Mouse (Mus musculus): Measurements from ENCODE around the gene Thrb.

Thrb gene

DNA sequence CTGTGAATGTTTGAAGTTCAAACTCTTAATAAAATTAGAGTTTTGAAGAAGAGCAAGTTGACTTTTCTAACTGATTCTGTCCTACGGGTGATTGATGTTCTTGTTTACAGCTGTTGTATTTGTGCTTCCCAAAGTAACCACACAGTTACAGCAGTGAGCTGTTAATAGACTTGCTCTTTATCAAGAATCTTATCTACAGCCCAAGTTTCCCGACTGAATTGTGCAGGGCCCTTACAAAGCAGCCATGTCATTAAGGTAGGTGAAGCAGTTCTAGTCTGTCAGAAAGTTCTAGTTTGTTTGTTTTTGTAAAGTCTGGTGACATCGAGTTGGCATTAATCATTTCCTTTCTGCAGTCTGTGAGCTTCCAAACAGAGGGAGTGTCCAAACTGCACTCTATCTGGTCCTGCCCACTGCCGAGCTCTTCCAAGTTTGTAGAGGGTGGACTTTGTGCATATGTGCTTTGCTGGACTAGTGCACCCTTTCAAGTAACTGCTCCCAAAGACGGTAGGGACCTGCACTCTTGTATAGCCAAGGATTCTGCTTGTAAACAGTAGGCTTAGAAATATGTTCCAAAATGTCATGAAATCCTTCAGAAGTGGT, 124.2 kb downstream of the Thrb start:
- DNase-seq (ENCODE audit: low spot score), result no peak

DNA sequence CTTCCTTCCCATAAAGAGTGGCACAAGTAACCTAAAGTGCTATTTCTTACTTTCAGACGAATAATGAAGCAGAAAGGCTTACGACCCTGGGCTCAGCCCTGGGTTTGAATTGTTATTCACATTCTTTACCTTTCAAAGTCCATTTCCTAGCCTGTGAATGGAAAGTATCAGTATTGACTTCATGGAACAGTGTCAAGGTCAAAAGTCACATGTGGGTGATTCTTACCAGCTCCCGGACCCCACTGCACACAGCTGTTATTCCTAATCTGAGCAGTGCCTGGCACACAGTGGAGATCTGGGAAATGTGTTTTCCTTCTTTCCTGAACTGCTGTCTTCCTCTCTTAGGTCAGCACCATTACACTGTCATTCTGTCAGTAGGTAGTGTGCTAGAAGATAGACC, 125.3 kb downstream of the Thrb start:
- DNase-seq (ENCODE audit: low spot score), result no peak

DNA sequence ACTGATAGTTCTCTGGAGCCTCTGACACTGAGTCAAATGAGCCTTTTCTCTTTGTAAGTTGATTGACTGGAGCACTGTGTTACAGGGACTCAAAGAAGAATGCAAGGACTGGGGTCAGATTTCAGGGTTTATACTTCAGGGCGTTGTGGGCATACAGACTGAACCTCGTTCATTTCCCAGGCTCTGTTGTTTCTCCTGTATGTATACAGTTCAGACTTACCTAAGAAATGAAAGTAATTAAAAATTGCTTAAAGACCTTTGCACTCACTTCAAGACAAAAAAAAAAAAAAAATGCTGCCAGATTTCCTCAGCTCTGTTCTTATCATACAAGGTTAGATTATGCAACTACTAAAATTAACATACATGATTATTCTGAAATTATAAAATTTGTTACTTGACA, 126.2 kb downstream of the Thrb start:
- DNase-seq (ENCODE audit: low spot score), result no peak

DNA sequence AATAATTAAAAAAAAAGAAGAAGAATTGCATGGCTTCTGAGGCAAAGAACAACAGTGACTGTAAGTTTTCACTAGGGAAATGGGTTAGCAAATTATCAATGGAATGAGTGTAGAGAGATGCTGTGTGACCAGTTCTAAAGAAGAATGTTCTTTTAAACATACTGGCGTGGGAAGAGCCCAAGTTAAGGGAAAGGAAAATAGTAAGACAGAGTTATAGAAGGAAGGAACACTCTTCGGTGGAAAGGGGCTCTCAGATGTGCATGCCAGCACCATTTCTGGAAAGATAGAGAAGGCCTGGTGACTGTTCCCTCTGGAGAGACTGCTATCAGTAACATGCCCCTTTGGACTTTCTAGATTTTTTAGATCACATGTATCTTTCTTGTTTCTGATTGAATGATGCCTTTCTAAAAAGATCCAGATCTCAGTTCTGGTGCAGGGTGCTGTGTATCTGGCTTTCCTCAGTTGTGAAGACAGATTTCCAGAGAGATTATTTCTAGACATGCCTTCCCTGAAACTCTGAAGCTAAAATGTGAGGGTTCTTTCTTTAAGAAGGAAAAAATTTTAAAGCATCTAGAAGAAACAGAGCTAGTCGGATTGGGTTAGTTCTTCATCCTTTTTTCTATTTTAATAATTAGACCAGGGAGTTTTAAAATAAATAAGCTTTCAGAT, 144.0 kb downstream of the Thrb start:
- no peak for DNase-seq (ENCODE audit: low spot score)

DNA sequence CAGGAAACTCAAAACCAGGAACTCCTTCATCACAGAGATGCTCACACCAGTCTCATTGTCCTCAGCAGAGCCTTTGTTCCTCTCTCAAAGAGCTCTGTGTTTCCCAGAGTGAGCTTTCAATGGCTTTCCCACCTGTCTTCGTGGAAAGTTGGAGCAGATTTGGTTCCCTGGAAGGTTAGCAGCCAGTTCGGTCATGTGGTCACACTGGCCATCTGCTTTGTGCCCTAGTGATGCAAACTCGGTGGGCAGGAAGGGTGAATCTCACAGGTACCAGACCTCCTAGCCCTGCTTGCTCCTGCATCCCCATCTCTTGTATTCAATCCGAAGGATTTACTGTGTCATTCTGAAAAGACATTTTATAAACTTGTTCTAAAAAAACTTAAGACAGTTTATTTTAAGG, 151.0 kb downstream of the Thrb start:
- no peak for DNase-seq (ENCODE audit: low spot score)

DNA sequence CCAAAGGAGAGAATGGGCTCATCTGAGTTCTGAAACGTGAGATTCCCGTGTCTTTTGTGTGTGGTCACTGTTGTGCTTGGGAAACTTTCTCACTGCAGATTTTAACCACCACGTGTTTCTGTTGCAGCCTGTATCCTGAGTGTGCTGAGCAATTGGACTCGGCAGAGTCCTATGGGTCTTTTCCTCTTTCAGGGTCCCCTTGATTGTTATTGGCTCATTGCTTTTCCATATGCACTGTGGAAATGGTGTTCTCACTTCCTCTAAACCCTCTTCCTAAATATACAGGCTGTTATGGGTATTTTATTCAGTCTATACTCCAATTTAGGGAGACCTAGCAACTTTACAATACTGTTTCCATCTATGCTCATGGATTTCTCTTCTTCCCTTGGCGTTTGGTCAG, 152.4 kb downstream of the Thrb start:
- DNase-seq (ENCODE audit: low spot score), result no peak

DNA sequence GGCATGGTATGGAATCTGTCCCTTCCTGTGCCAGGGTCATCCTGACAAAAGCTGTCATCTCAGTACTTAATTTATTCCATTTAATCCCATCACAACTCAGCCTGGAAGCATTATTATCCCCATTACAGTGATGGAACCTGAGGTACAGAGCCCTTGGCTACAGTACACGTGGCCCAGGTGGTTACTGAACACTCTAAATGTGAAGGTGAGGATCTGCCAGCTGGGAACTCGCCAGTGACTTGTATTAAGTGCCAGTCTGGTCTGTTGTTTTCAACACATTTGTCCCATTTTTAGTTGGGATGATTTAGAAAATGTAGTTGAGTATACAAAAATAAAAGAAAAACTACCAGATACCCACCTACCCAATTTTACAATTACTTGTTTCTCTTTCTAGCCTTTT, 155.0 kb downstream of the Thrb start:
- no peak for DNase-seq (ENCODE audit: low spot score)

DNA sequence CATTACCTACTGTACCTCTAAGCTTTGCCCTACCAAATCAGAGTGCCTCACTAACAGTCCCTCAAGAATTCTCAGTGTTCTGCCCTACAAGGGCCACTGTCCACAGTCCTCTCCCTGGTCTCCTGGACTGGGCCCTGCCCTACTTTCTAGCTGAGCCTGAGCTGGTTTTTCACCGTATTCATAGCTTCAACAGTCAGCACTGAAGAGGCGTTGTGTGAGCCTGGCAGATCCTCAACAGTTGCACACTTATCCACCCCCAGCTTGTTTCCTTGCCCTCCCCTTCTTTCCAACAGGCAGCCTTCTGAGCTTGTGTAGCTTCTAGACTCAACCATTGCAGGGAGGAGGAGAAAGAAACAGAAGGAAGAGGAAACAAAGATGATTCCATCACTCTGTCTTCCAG, 158.0 kb downstream of the Thrb start:
- no peak for DNase-seq (ENCODE audit: low spot score)

DNA sequence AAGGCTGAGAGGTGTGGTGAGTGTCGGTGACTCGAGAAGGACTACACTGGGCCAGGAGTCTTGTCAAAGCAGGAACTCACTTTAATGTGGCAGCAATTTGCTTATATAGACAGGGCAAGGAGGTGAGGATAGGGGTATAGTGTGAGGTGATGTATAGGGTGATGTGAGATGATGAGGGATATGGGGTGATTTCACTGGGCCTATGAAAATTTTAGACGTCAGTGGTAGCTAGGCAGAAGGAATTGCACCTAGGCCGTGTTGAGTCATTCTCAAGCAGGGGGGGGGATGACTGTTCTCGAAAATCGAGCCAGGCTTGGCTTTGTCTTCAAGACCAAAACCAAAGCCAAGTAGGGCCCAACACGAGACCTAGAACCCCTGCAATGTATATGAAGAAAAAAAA, 162.7 kb downstream of the Thrb start:
- no peak for DNase-seq (ENCODE audit: low spot score)

DNA sequence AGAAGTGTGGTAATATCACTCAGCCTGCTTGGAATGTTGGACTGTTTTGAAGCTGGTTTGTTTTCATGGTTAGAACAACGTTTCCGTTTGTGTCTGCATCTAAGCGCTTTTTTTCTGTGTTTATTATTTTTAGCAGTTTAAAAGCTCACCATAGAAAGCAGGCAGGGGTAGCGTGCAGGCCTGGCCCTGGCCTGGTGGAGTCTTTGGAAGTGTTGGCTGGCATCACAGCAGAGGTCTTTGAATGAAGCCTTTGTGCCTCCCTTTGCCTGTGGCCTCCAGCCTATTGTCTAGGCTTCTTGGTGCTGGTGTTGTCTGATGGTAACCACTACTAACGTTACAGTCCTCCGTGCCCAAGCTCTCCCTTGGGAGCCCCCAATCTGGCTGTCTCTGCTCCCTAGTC, 167.3 kb downstream of the Thrb start:
- DNase-seq (ENCODE audit: low spot score), result no peak

DNA sequence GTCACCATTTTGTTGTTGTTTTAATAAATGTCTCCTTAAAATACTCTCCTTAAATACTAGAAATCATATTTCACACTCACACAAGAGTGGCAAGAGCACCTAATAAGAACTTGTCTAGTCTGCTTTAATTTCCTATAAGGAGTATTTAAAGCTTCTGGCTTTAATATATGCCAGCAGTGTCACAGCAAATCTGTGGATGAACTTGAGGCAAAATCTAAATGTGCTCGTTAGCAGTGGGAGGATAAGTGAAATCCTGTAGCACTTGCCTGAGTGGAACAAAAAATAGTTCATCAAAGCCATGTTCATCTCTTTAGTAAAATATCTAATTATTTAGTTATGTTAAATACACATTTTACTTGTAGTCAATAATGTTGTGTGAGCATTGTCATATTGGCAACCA, 175.7 kb downstream of the Thrb start:
- DNase-seq (ENCODE audit: low spot score), result no peak

DNA sequence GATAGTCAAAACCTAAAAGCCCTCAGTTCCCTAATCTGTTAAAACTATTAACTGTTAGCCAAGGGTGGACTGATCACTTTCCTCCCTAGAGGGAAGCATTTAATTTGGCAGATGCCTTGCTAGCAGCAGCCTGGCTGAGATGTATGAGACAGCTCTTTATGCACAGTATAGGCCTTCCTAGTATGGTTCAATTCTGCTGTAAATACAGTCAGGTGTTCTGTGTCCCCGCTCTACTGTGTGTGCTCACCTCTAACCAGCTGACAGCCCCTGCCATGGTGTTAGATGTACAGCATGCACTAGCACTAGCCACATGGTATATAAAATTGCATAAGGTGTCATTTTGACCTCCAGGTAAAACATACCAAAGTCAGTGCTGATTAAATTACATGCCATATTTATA, 176.7 kb downstream of the Thrb start:
- no peak for DNase-seq (ENCODE audit: low spot score)

DNA sequence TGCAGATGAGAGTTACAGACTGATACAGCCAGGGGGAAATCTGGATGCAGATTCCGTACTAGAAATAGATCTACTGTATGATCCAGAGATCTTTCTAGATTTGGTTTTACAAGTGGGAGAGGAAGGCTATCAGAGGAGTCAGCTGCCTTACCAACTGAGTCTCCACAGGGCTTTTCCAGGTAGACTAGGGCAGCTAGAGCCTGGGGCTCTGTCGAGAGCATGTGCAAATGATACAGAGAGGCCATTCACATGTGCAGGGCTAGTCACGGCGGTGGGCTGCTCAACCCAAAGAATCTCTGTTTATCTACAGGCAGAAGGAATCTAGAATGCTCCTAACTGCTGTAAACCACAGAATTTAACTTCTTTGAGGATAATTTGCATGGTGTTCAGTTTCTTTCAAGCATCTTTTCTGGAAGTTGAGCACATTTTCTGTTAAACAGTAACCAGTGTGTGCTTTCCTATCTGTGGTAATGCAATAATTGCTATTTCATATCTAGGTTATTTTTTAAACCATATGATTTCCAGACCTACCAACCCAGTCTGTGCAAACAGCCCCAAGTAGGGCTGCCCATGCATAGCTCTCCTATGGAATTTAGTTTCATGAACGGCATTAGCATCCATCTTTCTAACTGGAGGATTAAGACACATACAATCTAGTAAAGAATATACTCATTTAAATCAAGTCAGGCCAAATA, 185.1 kb downstream of the Thrb start:
- DNase-seq (ENCODE audit: low spot score), result no peak

DNA sequence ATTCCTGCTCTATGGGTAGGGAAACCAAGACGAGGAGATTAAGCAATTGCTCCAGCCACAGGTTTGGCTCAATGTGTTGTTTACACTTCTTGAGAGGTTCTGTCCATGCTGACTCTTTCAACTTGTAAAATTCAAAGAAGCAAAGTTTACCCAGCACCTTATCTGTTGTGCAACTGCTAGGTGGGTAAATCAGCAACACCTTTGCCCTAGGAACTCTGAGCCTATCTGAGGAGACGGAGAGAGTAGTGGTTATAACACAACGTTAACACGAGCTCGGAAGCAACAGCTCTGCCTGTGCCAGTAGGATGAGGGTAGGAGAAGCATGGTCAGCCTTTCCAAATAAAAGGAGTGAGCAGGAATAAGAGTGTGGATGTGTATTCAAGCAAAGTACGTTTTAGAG, 185.8 kb downstream of the Thrb start:
- no peak for DNase-seq (ENCODE audit: low spot score)

DNA sequence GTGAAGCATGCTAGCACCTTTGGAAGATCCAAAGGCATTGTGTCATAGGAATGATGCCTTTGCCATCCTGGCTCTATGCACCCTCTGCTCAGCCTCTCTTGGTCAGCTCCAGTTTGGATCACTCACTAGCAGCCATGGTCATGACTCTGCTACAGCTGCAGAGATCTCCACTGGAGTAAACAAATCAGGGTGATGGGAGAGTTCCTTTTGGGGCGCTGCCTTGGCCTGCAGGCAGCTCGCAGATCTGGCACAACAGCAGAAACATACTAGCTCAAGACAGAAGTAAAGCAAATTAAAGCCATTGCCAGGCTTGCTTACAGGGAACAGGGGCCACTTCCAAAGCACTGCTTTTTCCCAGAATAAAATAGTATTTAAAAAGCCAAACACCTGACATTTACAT, 186.6 kb downstream of the Thrb start:
- DNase-seq (ENCODE audit: low spot score), result no peak

DNA sequence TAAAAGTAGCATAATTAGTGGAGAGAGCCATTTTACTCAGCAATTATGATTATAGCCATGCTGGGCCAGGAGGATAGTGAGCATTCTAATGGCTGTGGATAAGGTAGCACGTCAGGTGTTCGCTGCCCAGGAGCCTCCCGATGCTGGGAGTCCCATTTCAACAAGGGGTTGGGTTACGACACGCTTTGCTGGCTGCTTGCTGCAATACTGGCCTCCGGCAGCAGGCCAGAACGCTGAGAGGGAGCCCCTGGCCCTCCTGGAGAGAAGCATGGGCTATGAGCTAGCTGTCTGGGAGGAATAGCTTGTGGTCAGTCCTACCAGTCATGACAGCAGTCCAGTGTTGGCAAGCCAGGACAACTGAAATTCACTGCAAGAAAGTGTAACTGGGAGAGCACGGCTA, 187.2 kb downstream of the Thrb start:
- DNase-seq (ENCODE audit: low spot score), result no peak

DNA sequence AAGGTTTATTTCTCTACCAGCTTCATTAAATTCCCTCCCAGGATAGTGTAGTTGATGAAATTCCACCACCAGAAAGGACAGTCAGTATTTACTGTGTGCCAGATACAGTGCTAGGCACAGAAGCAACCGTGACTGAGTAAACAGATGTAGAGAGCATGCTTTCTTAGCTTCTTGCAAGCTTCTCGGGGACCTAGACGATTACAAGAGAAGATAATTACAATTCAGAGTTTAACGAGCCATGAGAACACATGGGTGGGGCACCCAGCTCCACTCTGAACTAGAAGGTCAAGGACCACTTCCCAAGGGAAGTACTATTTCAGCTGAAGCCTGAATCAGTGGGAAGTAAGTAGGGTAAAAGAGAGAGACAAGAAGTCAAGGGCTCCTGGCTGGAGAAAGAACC, 190.3 kb downstream of the Thrb start:
- no peak for DNase-seq (ENCODE audit: low spot score)

DNA sequence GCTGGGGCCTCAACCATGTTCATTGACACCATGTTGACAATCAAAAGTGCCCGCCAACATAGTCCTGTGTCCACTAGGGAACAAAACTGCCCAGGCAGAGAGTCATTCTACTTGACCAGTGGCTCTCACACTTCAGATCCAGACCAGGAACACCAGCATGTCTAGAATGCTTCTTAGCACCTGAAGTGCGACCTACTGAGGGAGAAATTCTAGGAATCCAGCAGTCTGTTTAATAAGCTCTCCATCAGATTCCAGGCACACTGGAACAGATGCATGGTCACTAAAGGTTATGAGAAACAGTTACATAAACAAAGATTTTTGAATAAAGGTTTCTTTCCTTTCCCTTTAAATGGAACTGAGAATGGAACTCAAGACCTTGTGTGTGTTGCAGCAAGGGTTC, 192.2 kb downstream of the Thrb start:
- no peak for DNase-seq (ENCODE audit: low spot score)

DNA sequence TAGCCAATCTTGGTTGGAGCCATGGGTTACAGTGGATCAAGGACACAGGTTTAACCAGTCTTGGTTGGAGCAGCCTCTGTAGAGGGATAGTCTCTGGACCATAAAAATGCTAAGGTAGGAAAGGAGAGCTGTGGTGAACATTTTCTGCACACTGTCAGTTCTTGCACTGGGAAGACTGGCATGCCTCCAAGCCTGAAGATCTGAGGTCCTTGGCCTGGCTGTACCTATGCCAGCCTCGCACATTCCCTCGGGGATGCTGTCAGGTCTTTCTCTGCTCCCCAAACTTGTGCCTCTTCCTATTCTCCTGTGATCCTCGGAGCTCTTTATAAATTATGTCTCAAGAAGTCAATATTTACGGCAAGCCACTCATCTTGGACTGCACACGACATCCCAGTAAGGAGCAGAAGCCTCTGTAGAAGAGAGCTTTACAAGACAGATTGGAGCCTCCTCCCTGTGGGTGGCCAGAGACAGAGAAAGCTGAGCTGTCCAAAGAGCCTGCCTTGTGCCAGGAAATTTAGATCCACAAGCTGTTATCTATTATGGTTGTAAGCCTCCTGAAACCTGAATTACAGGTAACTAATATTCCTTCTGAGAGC, 199.8 kb downstream of the Thrb start:
- DNase-seq (ENCODE audit: low spot score), result no peak

DNA sequence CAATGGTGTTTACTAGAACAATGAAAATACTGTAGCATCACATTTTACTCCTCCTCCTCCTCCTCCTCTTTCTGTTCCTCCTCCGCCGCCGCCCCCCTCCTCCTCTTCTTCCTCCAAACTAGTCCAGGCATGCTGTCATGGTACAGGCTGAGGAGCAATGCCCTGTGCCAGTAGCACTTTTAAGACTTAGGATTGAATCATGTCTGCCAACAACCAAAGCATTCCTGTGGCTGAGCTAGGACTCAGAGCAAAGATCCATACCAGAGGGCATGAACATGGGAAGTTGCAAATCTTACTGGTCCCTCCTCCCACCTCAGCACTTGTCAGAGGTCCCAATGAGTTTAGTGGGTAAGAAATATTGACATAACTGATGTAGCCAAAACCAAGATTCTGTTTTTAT, 202.6 kb downstream of the Thrb start:
- DNase-seq (ENCODE audit: low spot score), result no peak

DNA sequence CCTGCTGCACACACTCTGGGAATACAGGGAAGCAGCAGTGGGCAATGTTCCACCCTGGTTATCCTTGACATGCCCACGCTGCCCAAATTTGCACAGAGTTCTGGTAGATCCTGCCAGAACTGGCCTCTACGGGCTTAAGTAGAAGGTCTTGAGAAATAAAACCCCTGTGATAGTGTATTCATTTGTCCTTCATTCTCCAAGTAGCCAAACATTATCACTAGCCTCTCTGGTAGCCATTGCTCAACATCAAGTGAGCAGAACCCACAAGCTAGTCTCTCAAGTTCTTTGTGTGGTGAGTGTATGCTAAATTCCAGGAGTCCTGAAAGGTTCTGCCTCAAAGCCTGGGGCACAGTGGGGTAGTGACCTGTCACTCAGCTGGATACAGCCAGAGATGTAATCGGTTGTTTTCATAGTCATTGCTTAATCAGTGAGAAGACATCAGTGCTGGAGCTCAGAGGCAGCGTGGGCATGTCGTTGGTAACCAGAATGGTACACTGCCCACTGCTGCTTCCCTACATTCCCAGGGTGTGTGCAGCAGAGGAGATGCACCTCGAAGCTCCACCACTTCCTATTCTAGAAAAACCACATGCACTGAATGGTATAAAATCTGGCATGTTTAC, 203.8 kb downstream of the Thrb start:
- DNase-seq (ENCODE audit: low spot score), result no peak

DNA sequence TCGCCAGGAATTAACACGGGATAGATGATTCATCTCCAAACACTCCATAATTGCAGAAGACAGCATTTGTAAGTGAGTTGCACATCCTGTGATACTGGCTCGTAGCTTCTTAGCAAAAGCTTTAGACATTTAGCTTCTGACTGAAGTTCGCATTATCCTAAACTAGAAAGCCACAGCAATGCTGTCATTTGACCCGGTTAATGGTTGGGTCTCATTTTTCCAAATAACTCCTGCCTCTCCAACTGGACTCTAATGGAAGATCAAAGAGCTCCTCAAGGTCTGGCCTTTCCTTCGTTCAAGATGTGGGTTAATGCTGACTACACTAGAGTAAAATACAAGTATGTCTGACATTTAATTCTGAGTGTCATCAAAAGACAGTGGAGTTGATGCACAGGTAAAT, 208.3 kb downstream of the Thrb start:
- DNase-seq (ENCODE audit: low spot score), result no peak

DNA sequence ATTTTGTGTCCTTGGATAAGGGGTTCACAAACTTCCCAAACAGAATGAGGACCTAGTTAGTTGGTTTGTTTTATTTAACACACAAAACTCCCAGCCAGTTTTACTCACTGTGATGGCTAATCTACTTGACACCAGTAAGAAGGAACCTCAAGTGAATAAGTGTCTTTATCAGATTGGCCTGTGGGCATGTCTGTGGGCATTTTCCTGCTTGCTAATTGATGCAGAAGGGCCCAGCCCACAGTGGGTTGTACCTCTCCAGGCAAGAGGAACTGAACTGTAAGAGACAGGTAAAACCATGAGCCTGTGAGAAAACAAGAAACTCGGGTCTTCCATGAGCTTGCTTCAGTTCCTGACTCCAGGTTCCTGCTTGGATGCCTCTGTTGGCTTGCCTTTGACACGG, 215.9 kb downstream of the Thrb start:
- no peak for DNase-seq (ENCODE audit: low spot score)

All from T-cell, adult 2 months (primary cell).